Mouse (Mus musculus): ENCODE results near the gene Calcb.

DNA sequence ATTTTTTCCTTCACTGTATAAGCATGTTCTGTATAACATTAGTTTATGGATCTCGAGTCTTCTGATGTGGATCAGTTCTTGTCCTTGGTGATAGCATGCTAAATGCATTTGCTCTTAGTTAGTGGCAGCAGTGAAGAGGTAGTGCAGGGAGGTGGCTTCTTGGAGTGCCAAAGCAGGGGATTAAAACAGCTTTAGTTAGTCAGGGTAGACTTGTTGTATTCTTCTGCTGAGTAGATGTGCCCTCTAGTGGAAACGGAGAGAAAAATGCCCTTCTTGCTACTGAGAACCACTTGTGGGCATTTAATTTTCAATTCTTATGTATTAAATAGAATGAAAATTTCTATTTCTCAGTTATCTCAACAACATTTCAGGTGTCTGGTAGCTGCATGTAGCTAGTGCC lies 45.7 kb upstream of the Calcb start:
- TF ChIP-seq CTCF (IDR thresholded peaks at IDR 0.05; ENCODE audit: insufficient read depth, low read depth, low read length) (no peak), POLR2A (IDR thresholded peaks at IDR 0.05; ENCODE audit: insufficient read depth, low read depth, low read length) (no peak)
